Mouse (Mus musculus): ENCODE results near the gene Olfr1020.

Olfr1020 gene

GRCm38 (mm10) chr2:85846730-85847129 lies at the start of gene Olfr1020:
Gene Olfr1020, plus strand, starts transcription at chr2:85847030.
- DNase-seq: no peak

- no peak for DNase-seq
Measured at GRCm38 (mm10) chr2:85802444-85802843, 44.4 kb upstream of the Olfr1020 start, which contains the start of gene Olfr1016. Gene Olfr1016, minus strand, starts transcription at chr2:85802544.

- DNase-seq: no peak
Measured at GRCm38 (mm10) chr2:85804501-85804900, 42.3 kb upstream of the Olfr1020 start.

GRCm38 (mm10) chr2:85818179-85818578 lies 28.7 kb upstream of the Olfr1020 start, which contains the start of gene Olfr1018:
Gene Olfr1018, plus strand, starts transcription at chr2:85818479.
- DNase-seq: no peak

- DNase-seq: no peak
Measured at GRCm38 (mm10) chr2:85845383-85845782, 1.4 kb upstream of the Olfr1020 start, which contains the start of gene Olfr1019. Gene Olfr1019, minus strand, starts transcription at chr2:85845483.

- no peak for DNase-seq
Measured at GRCm38 (mm10) chr2:85868294-85868693, 21.5 kb downstream of the Olfr1020 start, which contains the start of gene Olfr1022. Gene Olfr1022, plus strand, starts transcription at chr2:85868594.

GRCm38 (mm10) chr2:85885340-85885739 lies 38.5 kb downstream of the Olfr1020 start, which contains the start of gene Olfr1023:
Gene Olfr1023, plus strand, starts transcription at chr2:85885640.
- DNase-seq: no peak
